Mouse (Mus musculus) splenic B cell, adult 2 months (primary cell): ENCODE measurements at regions not wholly inside any gene's neighbourhood (a gene's known extent, or its start where the extent isn't known, plus 50 kb on each side); places are given as distances from the start of the nearest gene placed in this dataset.
A peak's percentile ranks its signal among the peaks of the same experiment; 100 is the strongest.

Experiments
- DNase-seq: peaks from one replicate; pipeline ENCODE4 v3.0.0-alpha.2; 2011; ENCODE audit warnings: low read depth, low spot score
- H3K27me3 ChIP-seq: 2 replicates; pipeline ENCODE4 v1.6.1; 2012; ENCODE audit warnings: mild to moderate bottlenecking, low read length, moderate library complexity, mixed read lengths; ENCODE audit not compliant: control insufficient read depth, poor library complexity, insufficient read depth, severe bottlenecking
- H3K36me3 ChIP-seq: 2 replicates; pipeline ENCODE4 v1.6.1; 2012; ENCODE audit warnings: mild to moderate bottlenecking, low read length, moderate library complexity, mixed read lengths; ENCODE audit not compliant: control insufficient read depth, poor library complexity, insufficient read depth, severe bottlenecking

DNA sequence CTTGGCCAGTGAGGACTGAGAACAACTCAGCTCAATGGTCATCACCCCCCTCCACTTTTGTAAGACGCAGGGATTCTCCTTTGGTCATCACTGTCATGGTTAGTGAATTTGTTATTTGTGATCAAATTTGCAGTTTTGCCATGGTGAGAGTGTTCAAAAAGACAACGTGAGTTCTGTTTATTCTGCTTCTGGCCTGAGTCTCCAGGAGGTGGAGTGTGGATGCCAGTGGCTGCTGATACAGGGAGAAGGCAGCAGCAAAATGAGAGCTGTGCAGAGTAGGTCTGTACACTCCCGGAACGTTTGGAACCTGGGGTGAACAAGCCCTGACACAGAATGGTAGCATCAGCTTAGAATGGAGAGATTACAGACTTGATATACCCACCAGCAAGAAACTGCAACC lies 229.1 kb downstream of the Btg1 start:
- Histone ChIP-seq H3K36me3 (no peaks in the 10 kb centered on the region), H3K27me3 (no peaks in the 10 kb centered on the region)
- DNase-seq, result no peak

DNA sequence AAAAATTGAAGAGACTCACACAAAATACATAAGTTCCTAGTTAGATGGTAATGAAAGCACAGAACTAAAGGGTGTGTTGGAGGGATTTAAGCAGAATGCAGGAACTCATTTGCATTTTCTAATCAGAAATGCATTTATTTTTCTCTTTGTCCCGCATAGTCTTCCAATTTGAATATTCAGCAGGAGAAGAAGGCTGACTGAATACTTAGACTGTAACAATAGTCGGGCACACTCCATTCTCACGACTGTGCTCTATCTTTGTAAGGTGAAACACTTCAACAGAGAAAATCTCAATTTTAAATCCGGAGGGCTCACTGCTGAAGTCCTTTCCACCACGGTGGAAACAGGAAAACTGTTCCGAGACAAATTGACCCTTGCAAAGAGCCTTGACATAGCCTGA lies 230.2 kb downstream of the Btg1 start:
- Histone ChIP-seq H3K36me3 (no peaks in the 10 kb centered on the region), H3K27me3 (no peaks in the 10 kb centered on the region)
- no peak for DNase-seq

DNA sequence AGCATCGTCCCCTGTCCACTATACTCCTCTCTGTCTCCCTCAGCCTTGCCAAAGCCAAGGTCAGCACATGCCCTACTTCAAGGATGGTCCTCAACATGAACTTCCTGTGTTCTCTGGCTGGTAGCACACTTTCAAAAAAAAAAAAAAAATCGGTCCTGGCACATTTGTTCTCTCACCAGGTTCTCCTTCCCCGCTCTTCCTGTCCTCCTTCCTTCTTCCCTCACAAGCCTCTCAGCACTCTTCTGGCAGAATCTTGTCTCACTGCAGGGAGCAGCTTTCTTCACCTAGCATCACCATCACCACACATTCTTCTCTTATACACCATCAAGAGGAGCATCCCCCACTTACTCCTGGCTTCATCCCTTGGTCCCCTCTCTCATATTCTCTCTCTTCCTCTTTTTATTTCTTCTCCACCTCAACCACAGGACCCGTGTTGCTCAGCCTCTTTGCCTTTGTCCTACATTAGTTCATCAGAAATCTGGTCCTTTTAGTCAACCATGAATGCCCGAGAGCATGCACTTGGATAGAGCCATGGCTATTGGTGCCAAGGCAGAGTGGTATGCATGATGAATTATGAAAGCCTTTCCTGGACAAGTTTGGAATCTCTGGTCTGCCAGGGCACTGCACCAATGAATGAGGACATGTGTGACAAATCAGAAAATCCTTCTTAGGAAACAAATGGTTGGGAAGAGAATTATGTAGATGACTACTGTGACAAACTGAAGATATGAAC lies 230.8 kb downstream of the Btg1 start:
- no peaks in the 10 kb centered on the region for H3K27me3 ChIP-seq
- no peaks in the 10 kb centered on the region for H3K36me3 ChIP-seq
- no peak for DNase-seq

DNA sequence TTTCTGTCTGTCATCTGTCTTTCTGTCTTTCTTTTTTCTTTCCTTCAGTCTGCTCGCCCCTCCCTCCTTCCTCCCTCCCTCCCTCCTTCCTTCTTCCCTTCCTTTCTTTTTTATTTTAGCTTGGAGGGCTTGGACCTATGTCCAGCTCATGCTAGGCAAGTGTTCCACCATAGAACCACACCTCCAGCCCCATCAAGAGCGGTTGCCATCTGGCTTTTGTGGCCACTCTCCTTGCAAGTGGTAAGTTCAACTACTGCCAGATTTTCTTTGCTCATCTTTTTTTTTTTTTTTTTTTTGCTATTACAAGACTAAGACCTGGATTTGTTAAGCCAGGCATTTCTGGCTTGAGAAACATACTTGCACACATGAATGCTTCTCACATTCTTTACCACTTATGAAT lies 231.7 kb downstream of the Btg1 start:
- H3K27me3 ChIP-seq, result no peaks in the 10 kb centered on the region
- DNase-seq, result no peak
- no peaks in the 10 kb centered on the region for H3K36me3 ChIP-seq

DNA sequence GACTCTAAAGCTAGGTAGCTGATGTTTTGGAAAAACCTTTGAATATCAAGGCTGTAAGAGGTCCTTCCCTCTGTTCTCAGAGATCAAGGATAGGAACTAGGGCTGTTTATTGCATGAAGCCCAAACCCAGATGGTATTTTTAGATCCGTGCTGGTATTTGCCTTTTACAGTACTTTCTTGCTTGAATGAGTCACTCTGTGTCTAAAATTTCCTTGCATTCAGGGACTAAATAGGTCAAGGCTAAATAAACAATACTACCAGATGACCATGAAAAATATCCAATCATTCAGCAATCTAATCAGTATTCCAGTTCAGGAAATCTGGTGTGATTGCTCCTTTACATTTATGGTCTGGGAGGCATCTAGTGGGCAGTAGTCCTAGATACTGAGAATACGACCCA lies 243.6 kb downstream of the Btg1 start:
- H3K27me3 ChIP-seq, result no peaks in the 10 kb centered on the region
- H3K36me3 ChIP-seq, result no peaks in the 10 kb centered on the region
- no peak for DNase-seq

DNA sequence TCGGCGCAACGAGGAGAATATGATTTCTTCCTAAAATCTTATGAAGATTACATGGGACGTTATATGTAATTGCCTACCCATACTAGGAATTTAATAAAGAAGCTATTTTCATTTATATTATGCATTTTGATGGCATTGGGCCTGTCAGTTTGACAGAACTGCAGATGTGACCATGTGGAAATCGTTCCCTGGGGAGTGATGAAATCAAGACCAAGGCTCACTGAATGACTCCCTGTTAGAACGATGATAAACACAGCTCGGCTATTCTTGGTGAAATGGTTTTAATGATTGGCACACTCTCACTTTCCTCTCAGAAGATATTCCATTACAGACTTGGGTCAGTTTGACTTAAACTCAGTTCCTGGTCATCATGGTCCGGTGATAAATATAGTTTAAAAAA lies 246.4 kb downstream of the Btg1 start:
- Histone ChIP-seq H3K36me3 (no peaks in the 10 kb centered on the region), H3K27me3 (no peaks in the 10 kb centered on the region)
- no peak for DNase-seq

DNA sequence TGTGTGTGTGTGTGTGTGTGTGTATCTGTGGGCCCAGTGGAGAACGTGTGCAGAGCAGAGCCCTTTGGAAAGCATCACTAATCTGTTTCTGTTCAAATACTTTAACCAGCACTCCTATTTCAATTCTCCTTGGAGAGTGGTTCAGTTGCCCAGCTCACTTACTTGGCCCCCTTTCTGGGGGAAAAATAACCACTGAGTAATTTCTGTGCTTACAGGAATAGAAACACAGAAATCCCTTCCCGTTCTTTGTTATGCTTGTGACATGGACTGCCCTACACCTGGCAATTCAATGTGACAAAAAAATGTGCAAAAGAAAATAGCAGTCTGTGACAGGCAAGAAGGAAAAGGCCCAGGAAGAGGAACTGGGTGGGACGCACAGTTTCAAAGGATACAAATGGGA lies 249.7 kb downstream of the Btg1 start:
- DNase-seq, result no peak
- Histone ChIP-seq H3K27me3 (no peaks in the 10 kb centered on the region), H3K36me3 (no peaks in the 10 kb centered on the region)

DNA sequence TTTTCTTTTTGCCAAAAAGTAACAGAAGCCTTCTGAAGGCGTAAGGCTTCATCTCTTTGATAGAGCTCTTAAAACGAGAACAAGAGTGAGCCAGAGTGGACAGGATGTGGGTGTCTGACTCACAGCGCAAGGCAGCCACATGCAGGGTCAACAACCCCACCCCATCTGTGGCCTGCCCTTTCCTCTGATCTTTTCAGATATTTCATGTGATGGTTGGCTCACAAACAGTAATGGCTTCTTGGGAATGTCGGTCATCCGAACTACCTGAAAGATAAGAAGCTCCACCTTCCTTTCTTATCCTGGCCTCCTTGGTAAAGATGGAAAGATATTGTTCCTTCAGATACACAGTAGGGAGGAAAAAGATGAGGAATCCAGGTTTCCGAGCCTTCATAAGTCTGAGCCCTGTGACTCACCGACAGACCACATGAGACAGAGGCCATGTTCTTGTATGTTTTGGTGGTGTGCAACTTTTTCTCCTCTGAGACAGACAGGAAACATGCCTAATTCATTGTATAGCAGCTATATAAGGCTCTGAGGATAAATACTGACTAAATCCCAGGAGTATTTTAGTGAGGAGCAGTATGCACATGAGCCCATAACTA lies 254.9 kb downstream of the Btg1 start:
- H3K27me3 ChIP-seq, result no peaks in the 10 kb centered on the region
- no peaks in the 10 kb centered on the region for H3K36me3 ChIP-seq
- DNase-seq, result peak; percentile 8

DNA sequence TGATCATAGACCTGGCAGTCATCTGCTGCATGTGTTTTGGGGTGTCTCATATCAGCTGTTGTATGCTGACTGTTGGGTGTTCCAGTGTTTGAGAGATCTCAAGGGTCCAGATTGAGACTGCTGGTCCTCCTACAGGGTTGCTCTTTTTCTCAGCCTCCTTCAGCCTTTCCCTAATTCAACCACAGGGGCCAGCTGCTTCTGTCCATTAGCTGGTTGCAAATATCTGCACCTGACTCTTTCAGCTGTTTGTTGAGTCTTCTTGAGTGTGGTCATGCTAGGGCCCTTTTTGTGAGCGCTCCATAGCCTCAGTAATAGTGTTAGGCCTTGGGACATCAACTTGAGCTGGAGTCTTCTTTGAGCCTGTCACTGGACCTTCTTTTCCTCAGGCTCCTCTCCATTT lies 257.8 kb downstream of the Btg1 start:
- DNase-seq, result no peak
- H3K36me3 ChIP-seq, result no peaks in the 10 kb centered on the region
- H3K27me3 ChIP-seq, result no peaks in the 10 kb centered on the region

DNA sequence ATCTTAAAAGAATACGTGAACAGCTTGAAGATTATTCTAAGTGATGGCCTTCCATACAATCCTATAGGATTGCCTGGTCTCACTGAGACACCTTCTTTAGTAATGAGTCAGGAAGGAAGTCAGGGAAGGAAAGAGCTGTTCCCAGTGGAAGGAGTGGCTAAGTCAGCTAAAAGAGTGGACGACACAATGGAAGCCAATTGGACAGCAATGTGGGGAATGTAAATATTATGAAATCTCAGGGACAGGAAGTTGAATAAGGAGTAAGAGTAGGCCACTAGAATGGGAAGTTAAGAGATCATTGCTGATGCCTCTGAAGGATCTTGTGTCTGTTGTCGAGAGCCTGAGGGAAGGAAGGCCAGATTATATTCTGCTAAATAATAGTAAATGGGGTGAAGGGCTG lies 258.9 kb downstream of the Btg1 start:
- no peaks in the 10 kb centered on the region for H3K36me3 ChIP-seq
- H3K27me3 ChIP-seq, result no peaks in the 10 kb centered on the region
- DNase-seq, result no peak

DNA sequence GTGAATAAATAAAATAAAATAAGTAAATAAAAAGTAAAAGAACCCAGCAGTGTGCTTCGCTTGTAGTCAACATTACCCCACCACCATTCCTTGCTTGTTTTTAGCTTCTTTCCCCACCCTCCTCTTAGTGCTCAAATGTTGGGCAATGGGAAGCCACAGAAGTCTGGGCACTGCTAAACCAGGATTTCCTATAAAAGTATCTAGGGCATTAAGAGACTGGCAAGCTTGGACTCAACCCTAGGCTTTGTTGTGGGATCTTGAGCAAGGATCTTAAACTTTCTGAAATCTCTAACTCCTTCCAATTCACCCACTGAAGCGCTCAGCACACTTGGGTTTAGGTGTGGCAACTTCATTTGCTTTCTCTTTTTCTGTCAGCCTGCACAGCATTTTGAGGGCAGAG lies 262.6 kb downstream of the Btg1 start:
- no peak for DNase-seq
- no peaks in the 10 kb centered on the region for H3K36me3 ChIP-seq
- H3K27me3 ChIP-seq, result no peaks in the 10 kb centered on the region

DNA sequence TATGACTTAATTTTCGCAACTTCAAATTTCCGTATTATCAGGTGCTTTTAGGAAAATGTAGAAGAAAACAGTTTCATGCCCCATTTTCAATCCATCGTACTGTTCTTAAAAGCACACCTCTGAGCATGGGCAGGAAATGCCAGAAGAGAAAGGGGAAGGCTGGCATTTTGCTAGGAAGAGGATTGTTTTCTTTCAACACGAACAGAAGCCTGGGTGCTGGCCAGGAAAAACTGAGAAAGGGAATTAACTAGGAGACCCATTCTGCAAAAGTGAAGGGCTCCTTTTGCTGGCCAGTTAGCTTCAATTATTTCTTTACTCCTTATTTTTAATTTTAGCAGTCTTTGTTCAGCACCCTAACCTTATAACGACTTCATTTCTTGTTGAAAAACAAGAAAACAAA lies 264.0 kb downstream of the Btg1 start:
- no peak for DNase-seq
- no peaks in the 10 kb centered on the region for H3K36me3 ChIP-seq
- H3K27me3 ChIP-seq, result no peaks in the 10 kb centered on the region

DNA sequence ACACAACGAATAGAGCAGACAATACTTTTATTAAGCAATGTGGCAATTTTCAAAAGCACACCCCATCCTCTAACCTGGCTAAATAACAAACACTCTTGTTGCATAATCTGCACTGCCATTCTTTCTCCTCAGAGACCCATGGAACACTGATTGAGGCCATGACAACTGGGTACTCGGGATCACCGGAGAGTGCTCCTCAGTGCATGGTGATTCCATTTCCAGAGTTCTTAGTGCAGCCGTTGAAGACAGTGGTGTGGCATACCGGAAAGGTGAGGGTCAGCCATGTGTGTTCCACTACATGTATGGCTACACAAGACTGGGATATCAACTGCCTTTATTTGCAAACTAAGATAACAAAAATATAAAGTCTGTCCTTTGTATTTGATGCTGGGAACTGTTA lies 264.4 kb downstream of the Btg1 start:
- Histone ChIP-seq H3K36me3 (no peaks in the 10 kb centered on the region), H3K27me3 (no peaks in the 10 kb centered on the region)
- DNase-seq, result no peak

DNA sequence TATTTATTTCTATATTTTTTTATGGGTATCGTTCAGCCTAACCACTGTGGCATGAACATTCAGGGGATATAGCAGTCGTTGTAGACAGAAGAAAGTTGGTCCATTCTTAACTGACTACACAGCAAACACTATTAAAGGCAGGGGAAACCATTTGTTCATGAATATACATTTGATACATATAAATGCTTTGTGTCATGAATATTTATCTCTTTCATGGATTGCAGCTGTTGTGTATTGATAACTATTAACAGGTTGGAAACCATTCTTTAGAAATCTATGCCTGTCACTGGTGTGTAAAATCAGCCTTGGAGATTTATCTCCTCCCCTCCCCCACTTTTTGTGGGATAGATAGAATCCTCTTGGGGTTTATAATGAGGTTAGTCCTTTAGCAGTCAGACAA lies 264.9 kb downstream of the Btg1 start:
- no peaks in the 10 kb centered on the region for H3K36me3 ChIP-seq
- no peaks in the 10 kb centered on the region for H3K27me3 ChIP-seq
- DNase-seq, result no peak

DNA sequence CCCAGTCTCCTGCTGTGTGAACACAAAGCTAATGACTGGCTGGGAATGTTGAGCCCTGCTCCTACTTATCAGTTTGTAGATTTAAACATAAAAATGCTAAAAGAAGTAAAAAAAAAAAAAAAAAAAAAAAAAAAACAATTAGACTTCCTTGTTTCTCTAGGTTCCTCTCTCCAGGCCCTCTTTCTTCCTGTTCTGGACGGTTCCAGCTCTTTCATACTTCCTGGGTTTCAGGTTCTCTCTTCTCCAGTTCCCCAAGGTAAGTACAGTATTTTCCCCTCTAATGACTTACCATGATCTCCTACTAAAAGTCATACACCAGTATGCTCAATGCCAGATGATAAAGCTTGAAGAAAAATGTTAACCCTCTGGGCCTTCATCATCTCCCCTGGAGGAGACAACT lies 284.3 kb downstream of the Btg1 start:
- no peaks in the 10 kb centered on the region for H3K27me3 ChIP-seq
- no peak for DNase-seq
- H3K36me3 ChIP-seq, result no peaks in the 10 kb centered on the region
